8 mouse cellular contexts compared by ENCODE assay signal in the genomic region with DNA sequence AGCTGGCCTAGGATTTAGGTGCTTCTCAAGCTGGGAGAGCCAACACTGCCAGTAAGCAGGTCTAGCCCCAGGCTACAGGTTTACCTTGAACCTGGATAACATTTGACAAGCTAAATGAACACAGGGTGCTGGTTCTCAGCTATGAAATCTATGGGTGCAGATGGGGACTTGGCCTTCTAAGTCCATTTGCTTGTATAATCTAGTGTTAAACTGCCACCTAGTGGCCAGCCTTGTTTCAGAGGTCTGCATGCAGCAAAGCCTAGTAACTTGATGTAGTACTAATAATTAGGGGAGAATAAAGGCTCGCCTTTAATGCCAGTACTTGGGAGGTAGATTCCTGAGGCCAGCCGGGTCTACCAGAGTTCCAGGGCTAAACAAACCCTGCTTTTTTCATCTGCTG. TPM values are rescaled to one million over a fixed set of nuclear protein-coding genes. Genes with fewer than 3 reads are reported as not detected.
A peak's percentile ranks its signal among the peaks of the same experiment; 100 is the strongest.
DNase-seq lines count a peak whose midpoint lies in the region; ATAC-seq lines count a peak whose summit lies in the region.

No protein-coding gene starts in this region.

- no peaks in the 10 kb centered on the region for H3K9me3 ChIP-seq in heart, embryonic 10.5 days
- no peaks in the 10 kb centered on the region for H3K9me3 ChIP-seq in kidney, embryonic 14.5 days (ENCODE audit: control insufficient read depth, low read length)
- no peaks in the 10 kb centered on the region for H3K9me3 ChIP-seq in liver, embryonic 11.5 days (ENCODE audit: control insufficient read depth, low read length)
- H3K9me3 ChIP-seq in neural tube, embryonic 12.5 days, result no peaks in the 10 kb centered on the region

- no peak for ATAC-seq in kidney, embryonic 14.5 days (ENCODE audit: low FRiP score, low TSS enrichment)
- no peak for ATAC-seq in liver, embryonic 11.5 days (replicated peaks; ENCODE audit: low FRiP score)
- no peak for ATAC-seq in neural tube, embryonic 12.5 days (ENCODE audit: low FRiP score, low read depth)

- H3K4me2 ChIP-seq in kidney, embryonic 14.5 days (replicated peaks; ENCODE audit: low read depth, low read length), result peak overlapping the region; percentile 2; the same call in 1 of the 2 replicates
- peak overlapping the region; percentile 31; the same call in 1 of the 2 replicates for H3K4me2 ChIP-seq in liver, embryonic 11.5 days
- 0 out of 2 replicates have a peak overlapping the region, but pooled peaks have one; percentile 30 for H3K4me2 ChIP-seq in neural tube, embryonic 12.5 days (replicated peaks)

- DNase-seq in 3134 (ENCODE audit: extremely low read depth, insufficient read length, low spot score) (peak; percentile 42), adipocyte (ENCODE audit: low spot score) (peak; percentile 86)
- peak; percentile 83 for DNase-seq in embryo, embryonic 11 days
- DNase-seq in heart, embryonic 10.5 days (ENCODE audit: low spot score), result no peak
- peak; percentile 52 for DNase-seq in liver, embryonic 11.5 days (ENCODE audit: low spot score)
- peak; percentile 80 for DNase-seq in thymus, postnatal 0 days (ENCODE audit: low spot score)

- H3K27ac ChIP-seq in heart, embryonic 10.5 days, result no peak overlapping the region
- no peak overlapping the region for H3K27ac ChIP-seq in kidney, embryonic 14.5 days (ENCODE audit: low read depth, low read length)
- no peak overlapping the region; the same call in 1 of the 2 replicates for H3K27ac ChIP-seq in liver, embryonic 11.5 days (ENCODE audit: low read depth, low read length)
- H3K27ac ChIP-seq in neural tube, embryonic 12.5 days, result no peak overlapping the region

- H3K4me1 ChIP-seq in heart, embryonic 10.5 days, result peaks cover 13% of the 10 kb centered on the region; the same call in 1 of the 2 replicates
- peaks cover 12% of the 10 kb centered on the region; the same call in 1 of the 2 replicates for H3K4me1 ChIP-seq in kidney, embryonic 14.5 days (ENCODE audit: control insufficient read depth, insufficient read depth, low read length)
- H3K4me1 ChIP-seq in liver, embryonic 11.5 days (replicated peaks; ENCODE audit: control insufficient read depth, insufficient read depth, low read length), result peaks cover 10% of the 10 kb centered on the region
- peaks cover 43% of the 10 kb centered on the region for H3K4me1 ChIP-seq in neural tube, embryonic 12.5 days

- peaks cover 47% of the 10 kb centered on the region for H3K36me3 ChIP-seq in heart, embryonic 10.5 days
- peaks cover 46% of the 10 kb centered on the region for H3K36me3 ChIP-seq in kidney, embryonic 14.5 days (ENCODE audit: control insufficient read depth, insufficient read depth, low read length)
- peaks cover 18% of the 10 kb centered on the region for H3K36me3 ChIP-seq in liver, embryonic 11.5 days (ENCODE audit: control insufficient read depth, insufficient read depth, low read length)
- H3K36me3 ChIP-seq in neural tube, embryonic 12.5 days, result peaks cover 35% of the 10 kb centered on the region

- 44% methylated on average over 2 of the region's 2 CpGs for WGBS in heart, embryonic 10.5 days
- WGBS in kidney, embryonic 14.5 days, result 30% methylated on average over 2 of the region's 2 CpGs
- 39% methylated on average over 2 of the region's 2 CpGs for WGBS in liver, embryonic 11.5 days
- whole genome bisulfite sequencing in neural tube, embryonic 12.5 days, result 29% methylated on average over 2 of the region's 2 CpGs

- H3K4me3 ChIP-seq in heart, embryonic 10.5 days, result peak overlapping the region; percentile 22; the same call in 1 of the 2 replicates
- peak overlapping the region; percentile 0; the same call in 1 of the 2 replicates for H3K4me3 ChIP-seq in kidney, embryonic 14.5 days (ENCODE audit: low read length)
- H3K4me3 ChIP-seq in liver, embryonic 11.5 days (ENCODE audit: low read depth, low read length), result peak overlapping the region; percentile 17; the same call in 1 of the 2 replicates
- no peak overlapping the region for H3K4me3 ChIP-seq in neural tube, embryonic 12.5 days

- H3K9ac ChIP-seq in kidney, embryonic 14.5 days (ENCODE audit: low read depth, low read length), result peak overlapping the region; percentile 42; the same call in 1 of the 2 replicates
- no peak overlapping the region; the same call in 1 of the 2 replicates for H3K9ac ChIP-seq in liver, embryonic 11.5 days (ENCODE audit: low read depth, low read length)
- no peak overlapping the region for H3K9ac ChIP-seq in neural tube, embryonic 12.5 days

- H3K27me3 ChIP-seq in heart, embryonic 10.5 days (ENCODE audit: insufficient read depth, poor library complexity, severe bottlenecking), result no peaks in the 10 kb centered on the region
- H3K27me3 ChIP-seq in kidney, embryonic 14.5 days (ENCODE audit: control insufficient read depth, insufficient read depth, low read length), result no peaks in the 10 kb centered on the region
- H3K27me3 ChIP-seq in liver, embryonic 11.5 days (replicated peaks; ENCODE audit: control insufficient read depth, insufficient read depth, low read length), result no peaks in the 10 kb centered on the region
- no peaks in the 10 kb centered on the region for H3K27me3 ChIP-seq in neural tube, embryonic 12.5 days (replicated peaks)

RNA-seq across cellular contexts. Expression of a gene that starts 4.5 kb away (rescaled TPM):
- polyA plus RNA-seq in heart, embryonic 10.5 days (2016; fragmentation: Nextera tagmentation; extraction: Ambion mirVana), result 2,804 and 3,368 TPM in 2 replicates
- polyA plus RNA-seq in kidney, embryonic 14.5 days (2014; fragmentation: Nextera tagmentation; extraction: Ambion mirVana), result 2,147 and 3,036 TPM in 2 replicates
- 3,603 and 3,888 TPM in 2 replicates for polyA plus RNA-seq in liver, embryonic 11.5 days (2014; fragmentation: Nextera tagmentation; extraction: Ambion mirVana)
- polyA plus RNA-seq in neural tube, embryonic 12.5 days (2016; fragmentation: Nextera tagmentation; extraction: Ambion mirVana), result 2,593 and 2,648 TPM in 2 replicates
- 1,839 and 2,551 TPM in 2 replicates for polyA plus RNA-seq in thymus, postnatal 0 days (2015; fragmentation: Nextera tagmentation; extraction: Ambion mirVana)
